Mouse (Mus musculus) liver, embryonic 18 days (tissue): ENCODE results near the gene Hsf3. TPM values are rescaled to one million over a fixed set of nuclear protein-coding genes. Genes with fewer than 3 reads are reported as not detected.

Experiments used
- polyA plus RNA-seq: library from polyadenylated mRNA; depleted of rRNA; stranded (reverse); fragments of >200 nt; gene quantifications from 2 replicates; pipeline ENCODE4 v1.2.3, GENCODE M21; 2012; rRNA removed

Hsf3 gene
- not detected in 2 replicates for polyA plus RNA-seq

DNA sequence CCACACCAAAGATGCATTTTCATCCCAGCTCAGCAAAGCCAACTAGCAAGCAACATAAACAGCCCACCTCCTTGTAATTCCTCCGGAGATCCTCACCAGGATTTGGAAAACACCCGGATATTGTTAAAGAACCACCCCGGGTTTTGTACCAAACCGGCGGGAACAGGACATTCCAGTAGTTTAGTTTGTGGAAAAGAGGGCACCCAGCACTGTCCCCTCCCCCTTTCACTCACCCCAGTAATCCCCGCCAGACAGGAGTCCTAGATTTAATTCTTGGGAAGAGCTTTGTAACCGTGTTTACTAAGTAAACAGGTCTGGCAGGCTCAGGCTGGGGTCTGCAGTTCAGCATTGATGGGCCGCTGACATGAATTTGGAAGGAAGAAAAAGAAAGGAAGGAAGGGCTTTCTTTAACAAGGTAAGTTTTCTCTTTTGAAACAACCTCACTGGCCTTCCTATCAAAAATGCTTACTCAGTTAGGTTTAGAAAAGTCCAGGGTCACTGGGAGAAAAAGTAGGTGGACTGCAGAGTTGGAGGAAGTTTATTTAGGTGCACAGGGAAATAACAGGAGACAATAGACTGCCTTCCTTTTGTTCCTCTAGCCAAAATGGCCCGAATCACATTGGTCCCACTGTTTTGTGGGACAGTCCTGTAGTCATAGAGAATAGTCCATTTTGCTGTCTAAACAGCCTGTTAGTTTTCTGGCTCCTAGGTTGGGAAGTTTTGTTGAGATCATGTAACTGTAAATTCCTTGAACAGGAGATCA, at the start of gene Hsf3:
Gene Hsf3 (minus strand): TSS at position 94 of the 763 bp plus-strand sequence.

DNA sequence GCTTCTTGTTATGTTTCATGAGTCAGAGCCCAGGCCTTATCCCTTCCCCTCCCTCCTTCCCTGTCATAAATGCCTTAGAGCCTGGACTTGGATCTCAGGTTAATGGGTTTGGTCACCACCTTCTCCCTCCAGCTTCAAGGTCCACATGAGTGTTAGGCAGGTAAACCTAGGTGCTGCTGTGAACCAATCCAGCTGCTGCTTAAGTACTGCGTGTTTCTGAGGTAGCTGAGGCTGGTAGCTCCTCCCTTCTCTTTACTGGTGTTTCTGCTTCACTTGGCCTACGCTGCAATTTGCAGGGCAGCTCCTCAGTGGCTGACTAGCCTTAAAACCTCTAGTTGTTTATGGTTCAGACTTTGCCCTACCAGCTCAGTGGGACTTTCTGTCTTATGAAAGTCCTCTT, 945 bp downstream of the Hsf3 start, which contains the start of gene Heph:
Gene Heph (plus strand): TSS at position 211 of the 400 bp plus-strand sequence.

DNA sequence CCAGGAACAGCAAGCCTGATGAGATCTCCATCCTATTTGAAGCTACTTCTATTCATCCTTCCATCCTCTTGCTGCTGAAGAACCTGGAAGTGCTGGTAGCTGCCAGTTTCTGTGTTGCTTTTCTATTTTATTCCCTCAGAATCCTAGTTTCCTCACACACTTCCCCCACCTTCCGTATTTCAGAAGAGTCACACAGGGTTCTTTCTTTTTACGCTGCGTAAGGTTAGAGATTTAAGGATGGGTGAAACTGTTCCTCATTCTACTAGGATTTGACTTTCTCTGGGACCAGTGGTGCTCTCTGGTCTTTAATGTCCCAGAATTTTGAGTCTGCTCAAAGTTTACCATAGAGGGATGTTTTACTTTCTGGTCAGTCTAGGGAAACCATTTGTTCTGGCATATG, 162.8 kb downstream of the Hsf3 start, which contains the start of gene Vsig4:
Gene Vsig4 (minus strand): TSS at position 101 of the 400 bp plus-strand sequence.

Other genes starting within 250 kb of the Hsf3 start
- gene Vsig4, start 162.9 kb downstream of the Hsf3 start, polyA plus RNA-seq = 7.2 and 10.3 TPM in 2 replicates
- 0.93 and 0.97 TPM in 2 replicates for gene Heph, start 935 bp downstream of the Hsf3 start, polyA plus RNA-seq